Comparison of ENCODE assay signal across 3 mouse cellular contexts in genomic region chr3:94718253-94718652, GRCm38 (mm10). TPM values are rescaled to one million over a fixed set of nuclear protein-coding genes. Genes with fewer than 3 reads are reported as not detected.
"Had no signal": no experiment of that assay in that cellular context is flagged by ENCODE, and none has a peak within 500 bp of the region (broad histone marks: within the 10 kb centered on the region; RNA-seq: fewer than 3 reads in every experiment).

No protein-coding gene starts in this region.

RNA-seq across cellular contexts. Expression of gene Selenbp2, which starts 24.9 kb away (rescaled TPM):
- polyA plus RNA-seq: midbrain, embryonic 10.5 days; midbrain, embryonic 14.5 days; neural tube, embryonic 11.5 days had no signal
